Mouse (Mus musculus) thymus, postnatal 14 days (tissue): Measurements from ENCODE around the gene Mgrn1.

Experiments
- DNase-seq: peaks from one replicate; pipeline ENCODE4 v3.0.0; 2021

Gene Mgrn1

GRCm38 (mm10) chr16:4909745-4910144, 23.7 kb downstream of the Mgrn1 start:
- peak; percentile 31 for DNase-seq

- no peak for DNase-seq
Observed at GRCm38 (mm10) chr16:4910758-4911157, 24.7 kb downstream of the Mgrn1 start.

- no peak for DNase-seq
Observed at GRCm38 (mm10) chr16:4912074-4912648, 26.1 kb downstream of the Mgrn1 start.

GRCm38 (mm10) chr16:4912907-4913782, 27.1 kb downstream of the Mgrn1 start:
- no peak for DNase-seq

- peak; percentile 84 for DNase-seq
Observed at GRCm38 (mm10) chr16:4913783-4914735, 28.0 kb downstream of the Mgrn1 start.

DNA sequence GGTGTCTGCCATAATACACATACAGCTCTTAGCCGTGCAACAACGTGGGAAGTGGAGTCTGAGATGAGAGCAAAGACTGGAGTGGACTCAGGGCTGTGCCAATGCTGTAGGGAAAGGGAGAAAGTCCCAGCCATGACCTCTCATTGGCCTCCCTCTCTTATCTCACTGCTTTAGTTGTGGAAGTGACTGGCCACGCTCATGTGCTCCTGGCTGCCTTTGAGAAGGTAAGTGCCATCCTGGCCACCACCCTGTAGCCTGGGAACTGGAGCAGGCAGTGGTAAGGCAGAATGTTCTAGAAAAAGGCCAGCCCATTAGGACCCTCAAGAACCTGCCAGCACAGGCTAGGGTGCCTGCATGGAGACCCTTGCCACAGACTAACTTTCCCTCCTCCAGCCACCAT, 29.9 kb downstream of the Mgrn1 start:
- no peak for DNase-seq

DNA sequence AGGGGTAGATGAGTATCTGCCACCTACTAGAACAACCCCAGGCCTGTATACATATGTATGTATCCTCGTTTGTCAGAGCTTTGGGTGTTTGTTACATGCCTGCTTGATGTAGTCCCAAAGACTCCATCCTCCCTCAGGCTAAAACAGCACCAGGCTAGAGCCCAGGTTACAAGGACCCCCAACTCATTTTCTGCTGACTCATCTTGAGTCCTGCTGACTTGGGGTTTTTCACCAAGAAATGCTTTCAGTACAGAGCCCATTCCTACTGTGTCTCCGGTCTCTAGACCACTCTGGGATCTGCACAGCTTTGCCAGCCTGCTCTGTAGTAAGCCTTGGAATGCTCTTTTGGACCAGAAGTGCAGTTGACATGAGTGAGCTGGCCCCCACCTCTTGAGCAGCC, 30.6 kb downstream of the Mgrn1 start:
- DNase-seq = no peak

GRCm38 (mm10) chr16:4920556-4920955, 34.5 kb downstream of the Mgrn1 start:
- DNase-seq = no peak

DNA sequence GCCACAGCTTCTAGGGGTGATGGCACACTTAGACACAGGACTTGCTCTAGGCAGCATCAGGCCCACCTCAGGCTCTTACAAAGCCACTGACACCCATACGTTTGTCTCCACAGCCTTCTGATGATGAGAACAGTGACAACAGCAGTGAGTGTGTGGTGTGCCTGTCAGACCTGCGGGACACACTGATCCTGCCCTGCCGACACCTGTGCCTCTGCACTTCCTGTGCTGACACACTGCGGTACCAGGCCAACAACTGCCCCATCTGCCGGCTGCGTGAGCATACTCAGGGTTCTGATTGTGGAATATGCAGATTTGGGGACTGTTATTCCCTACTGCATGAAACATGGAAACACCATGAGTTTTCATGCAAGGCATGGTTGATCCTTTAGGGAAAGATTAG, 36.4 kb downstream of the Mgrn1 start:
- DNase-seq = peak; percentile 71

- DNase-seq = no peak
Observed at GRCm38 (mm10) chr16:4923996-4924395, 37.9 kb downstream of the Mgrn1 start.

- DNase-seq = no peak
Observed at GRCm38 (mm10) chr16:4927967-4928366, 41.9 kb downstream of the Mgrn1 start.

GRCm38 (mm10) chr16:4928474-4928873, 42.4 kb downstream of the Mgrn1 start:
- DNase-seq = no peak

- DNase-seq = no peak
Observed at GRCm38 (mm10) chr16:4932429-4932828, 46.4 kb downstream of the Mgrn1 start.

GRCm38 (mm10) chr16:4935430-4935829, 49.4 kb downstream of the Mgrn1 start:
- DNase-seq = no peak

DNA sequence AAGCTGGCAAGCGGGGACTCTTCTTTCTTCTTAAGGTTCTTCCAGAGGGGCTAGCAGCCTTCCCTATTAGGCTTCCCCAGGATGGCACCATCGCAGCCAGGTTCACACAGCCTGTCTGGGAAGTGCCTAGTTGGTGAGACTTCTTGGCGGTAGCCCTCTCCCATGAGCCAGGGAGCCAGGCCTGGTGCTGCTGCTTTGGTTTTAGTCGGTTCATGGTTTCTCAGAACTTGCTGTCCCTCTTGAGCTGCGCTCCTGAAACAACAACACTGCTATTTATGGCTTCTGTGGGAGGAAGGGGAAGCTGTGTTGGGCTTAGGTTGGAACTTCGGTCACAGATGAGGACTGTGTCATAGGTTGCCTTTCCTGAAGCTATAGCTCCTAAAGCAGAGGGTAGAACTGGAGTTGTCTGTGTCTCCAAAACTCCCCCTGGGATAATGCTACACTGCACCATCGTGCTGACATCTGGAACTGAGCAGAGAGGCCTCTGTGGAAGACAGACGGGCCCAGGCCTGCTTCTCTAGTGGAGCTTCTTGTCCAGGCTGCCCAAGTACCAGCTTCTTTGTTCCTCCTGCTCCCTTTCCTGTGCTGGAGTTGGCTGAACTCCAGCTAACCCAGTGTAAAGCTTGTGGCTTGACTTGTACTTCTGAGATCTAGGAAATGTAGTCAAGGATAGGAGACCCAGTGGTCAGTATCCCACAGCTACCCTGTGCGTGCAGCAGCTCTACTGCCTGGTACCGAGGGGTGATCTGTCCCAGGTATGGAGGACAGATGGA, 50.1 kb downstream of the Mgrn1 start:
- no peak for DNase-seq

DNA sequence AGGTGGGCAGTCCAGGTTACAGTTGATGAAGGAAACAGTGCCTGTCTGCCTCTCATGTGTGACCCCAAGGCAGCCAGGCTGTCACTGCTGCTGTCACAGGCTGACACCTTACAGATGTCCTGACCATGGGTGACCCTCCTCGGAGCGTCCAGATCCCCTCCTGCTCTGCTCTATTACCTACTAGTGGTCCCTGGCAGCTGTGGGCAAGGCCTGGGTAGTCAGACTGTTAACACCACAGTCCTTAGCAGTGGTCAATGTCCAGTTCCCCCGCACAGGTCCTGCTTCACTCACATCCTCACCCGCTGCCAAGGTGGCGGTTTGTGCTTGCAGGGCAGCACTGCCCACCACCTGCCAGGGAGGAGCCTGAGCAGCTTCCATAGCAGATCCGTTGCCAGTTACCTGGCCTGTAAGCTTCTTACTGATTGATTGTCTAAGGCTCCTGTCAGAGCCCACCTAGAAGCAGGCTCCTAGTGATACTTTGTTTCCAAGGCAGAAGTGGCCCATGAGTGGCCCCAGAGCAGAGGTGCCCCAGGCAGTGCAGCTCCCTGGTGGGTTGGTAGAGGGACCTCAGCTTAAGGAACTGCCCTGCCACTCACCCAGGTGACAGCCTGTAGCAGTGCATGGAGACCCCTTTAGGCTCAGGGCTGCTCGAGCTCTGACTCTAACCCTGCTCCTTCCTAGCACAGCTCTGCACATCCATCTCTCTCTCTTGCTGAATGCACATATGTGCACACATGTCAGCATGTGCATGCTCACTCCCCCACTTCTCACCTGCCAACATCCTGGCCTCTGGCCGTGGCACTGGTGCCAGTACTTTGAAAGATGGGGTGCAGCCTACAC, 51.5 kb downstream of the Mgrn1 start:
- no peak for DNase-seq

DNA sequence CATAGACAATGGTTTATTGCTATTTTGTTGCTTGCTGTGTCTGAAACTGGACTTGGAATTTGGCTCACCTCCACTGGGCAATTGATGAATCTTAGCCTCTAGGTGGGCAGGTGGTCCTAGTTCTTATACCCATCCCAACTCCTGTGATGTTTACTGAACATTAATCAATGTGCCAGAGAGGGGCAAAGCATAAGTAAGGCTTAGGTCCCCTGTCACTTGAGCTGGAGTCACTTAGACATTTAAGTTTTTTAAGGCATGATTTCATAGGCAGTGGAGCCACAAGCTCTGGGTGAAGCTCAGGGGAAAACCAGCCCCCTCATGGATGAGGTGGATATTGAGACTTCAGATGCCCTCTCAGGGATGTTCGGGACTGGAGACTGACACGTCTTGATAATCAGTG, 52.4 kb downstream of the Mgrn1 start, which contains the start of gene Nudt16l1:
TSS of gene Nudt16l1 (plus strand) at position 301 of the 400 bp plus-strand sequence.
- DNase-seq = no peak

DNA sequence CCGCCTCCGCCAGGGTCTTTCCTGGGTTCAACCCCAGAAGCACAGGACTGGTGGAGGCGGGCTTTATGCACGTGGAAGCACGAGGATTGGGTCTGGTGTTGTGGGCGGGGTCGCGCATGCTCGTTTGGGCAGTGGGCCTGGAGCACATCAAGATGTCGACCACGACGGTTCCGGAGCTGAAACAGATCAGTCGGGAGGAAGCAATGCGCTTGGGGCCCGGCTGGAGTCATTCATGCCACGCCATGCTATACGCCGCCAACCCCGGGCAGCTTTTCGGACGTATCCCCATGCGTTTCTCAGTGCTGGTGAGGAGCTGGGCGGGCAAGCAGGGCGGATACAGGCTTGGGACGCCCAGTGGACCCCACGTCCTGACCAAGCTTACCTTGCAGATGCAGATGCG, 52.9 kb downstream of the Mgrn1 start:
- peak; percentile 99 for DNase-seq

GRCm38 (mm10) chr16:4939412-4939811, 53.4 kb downstream of the Mgrn1 start:
- no peak for DNase-seq

GRCm38 (mm10) chr16:4940311-4940850, 54.3 kb downstream of the Mgrn1 start:
- DNase-seq = no peak

- DNase-seq = no peak
Observed at GRCm38 (mm10) chr16:4941016-4941415, 55.0 kb downstream of the Mgrn1 start.
